Mouse (Mus musculus): ENCODE results near the gene Tprn. TPM values are rescaled to one million over a fixed set of nuclear protein-coding genes. Genes with fewer than 3 reads are reported as not detected.

Tprn gene
- polyA plus RNA-seq, 1 experiment = 12.3 TPM

GRCm38 (mm10) chr2:25233421-25233820 lies 29.0 kb upstream of the Tprn start:
- no peak overlapping the region for H3K4me3 ChIP-seq (ENCODE audit: low read depth, low read length)
- no peaks in the 10 kb centered on the region for H3K27me3 ChIP-seq (ENCODE audit: control insufficient read depth, insufficient read depth, low read length, poor library complexity, severe bottlenecking)
- no peak for TF ChIP-seq EP300 (IDR thresholded peaks at IDR 0.05; ENCODE audit: insufficient read depth, low read depth, low read length)
- no peak for TF ChIP-seq CTCF (IDR thresholded peaks at IDR 0.05; ENCODE audit: low read depth, low read length)
- no peak for TF ChIP-seq POLR2A (IDR thresholded peaks at IDR 0.05; ENCODE audit: insufficient read depth, low read length)

GRCm38 (mm10) chr2:25234050-25234449 lies 28.4 kb upstream of the Tprn start, which contains the start of gene Slc34a3:
Slc34a3 (minus strand) TSS chr2:25234364.
- TF ChIP-seq CTCF (IDR thresholded peaks at IDR 0.05; ENCODE audit: low read depth, low read length) (no peak), EP300 (IDR thresholded peaks at IDR 0.05; ENCODE audit: insufficient read depth, low read depth, low read length) (no peak), POLR2A (IDR thresholded peaks at IDR 0.05; ENCODE audit: insufficient read depth, low read length) (no peak)
- H3K4me1 ChIP-seq (ENCODE audit: control insufficient read depth, insufficient read depth, low read length) = peaks cover 15% of the 10 kb centered on the region
- no peak within 1 kb of the TSS for H3K4me3 ChIP-seq (ENCODE audit: low read depth, low read length)
- no peak within 1 kb of the TSS for H3K27ac ChIP-seq (ENCODE audit: insufficient read depth, low read length)
- H3K36me3 ChIP-seq (ENCODE audit: control insufficient read depth, insufficient read depth, low read length, poor library complexity, severe bottlenecking) = no peaks in the 10 kb centered on the region
- H3K9me3 ChIP-seq (replicated peaks; ENCODE audit: control insufficient read depth, insufficient read depth, low read length, poor library complexity, severe bottlenecking) = no peaks in the 10 kb centered on the region
- H3K27me3 ChIP-seq (ENCODE audit: control insufficient read depth, insufficient read depth, low read length, poor library complexity, severe bottlenecking) = no peaks in the 10 kb centered on the region
- no peak within 1 kb of the TSS for H3K9ac ChIP-seq (ENCODE audit: low read depth, poor library complexity, severe bottlenecking)

More at GRCm38 (mm10) chr2:25233421-25233820, 29.0 kb upstream of the Tprn start:
- H3K9me3 ChIP-seq (replicated peaks; ENCODE audit: control insufficient read depth, insufficient read depth, low read length, poor library complexity, severe bottlenecking) = no peaks in the 10 kb centered on the region
- H3K4me1 ChIP-seq (ENCODE audit: control insufficient read depth, insufficient read depth, low read length) = peaks cover 15% of the 10 kb centered on the region
- H3K36me3 ChIP-seq (ENCODE audit: control insufficient read depth, insufficient read depth, low read length, poor library complexity, severe bottlenecking) = no peaks in the 10 kb centered on the region
- no peak overlapping the region for H3K9ac ChIP-seq (ENCODE audit: low read depth, poor library complexity, severe bottlenecking)
- no peak overlapping the region for H3K27ac ChIP-seq (ENCODE audit: insufficient read depth, low read length)

GRCm38 (mm10) chr2:25234551-25235220 lies 27.7 kb upstream of the Tprn start:
- Histone ChIP-seq H3K4me3 (ENCODE audit: low read depth, low read length) (no peak overlapping the region), H3K9me3 (replicated peaks; ENCODE audit: control insufficient read depth, insufficient read depth, low read length, poor library complexity, severe bottlenecking) (no peaks in the 10 kb centered on the region), H3K36me3 (ENCODE audit: control insufficient read depth, insufficient read depth, low read length, poor library complexity, severe bottlenecking) (no peaks in the 10 kb centered on the region), H3K27ac (ENCODE audit: insufficient read depth, low read length) (no peak overlapping the region), H3K4me1 (ENCODE audit: control insufficient read depth, insufficient read depth, low read length) (peaks cover 15% of the 10 kb centered on the region), H3K27me3 (ENCODE audit: control insufficient read depth, insufficient read depth, low read length, poor library complexity, severe bottlenecking) (no peaks in the 10 kb centered on the region), H3K9ac (ENCODE audit: low read depth, poor library complexity, severe bottlenecking) (no peak overlapping the region)
- TF ChIP-seq POLR2A (IDR thresholded peaks at IDR 0.05; ENCODE audit: insufficient read depth, low read length) (no peak), EP300 (IDR thresholded peaks at IDR 0.05; ENCODE audit: insufficient read depth, low read depth, low read length) (no peak), CTCF (IDR thresholded peaks at IDR 0.05; ENCODE audit: low read depth, low read length) (no peak)

- no peaks in the 10 kb centered on the region for H3K36me3 ChIP-seq (ENCODE audit: control insufficient read depth, insufficient read depth, low read length, poor library complexity, severe bottlenecking)
Measured at GRCm38 (mm10) chr2:25236614-25237013, 25.8 kb upstream of the Tprn start, which contains the start of gene Rnf224. Rnf224 (minus strand) TSS chr2:25236787.

GRCm38 (mm10) chr2:25237522-25237921 lies 24.9 kb upstream of the Tprn start:
- Histone ChIP-seq H3K27ac (ENCODE audit: insufficient read depth, low read length) (no peak overlapping the region), H3K36me3 (ENCODE audit: control insufficient read depth, insufficient read depth, low read length, poor library complexity, severe bottlenecking) (no peaks in the 10 kb centered on the region), H3K4me1 (ENCODE audit: control insufficient read depth, insufficient read depth, low read length) (peaks cover 20% of the 10 kb centered on the region), H3K9ac (ENCODE audit: low read depth, poor library complexity, severe bottlenecking) (no peak overlapping the region), H3K9me3 (replicated peaks; ENCODE audit: control insufficient read depth, insufficient read depth, low read length, poor library complexity, severe bottlenecking) (no peaks in the 10 kb centered on the region), H3K27me3 (ENCODE audit: control insufficient read depth, insufficient read depth, low read length, poor library complexity, severe bottlenecking) (no peaks in the 10 kb centered on the region), H3K4me3 (ENCODE audit: low read depth, low read length) (no peak overlapping the region)
- TF ChIP-seq EP300 (IDR thresholded peaks at IDR 0.05; ENCODE audit: insufficient read depth, low read depth, low read length) (no peak), POLR2A (IDR thresholded peaks at IDR 0.05; ENCODE audit: insufficient read depth, low read length) (no peak), CTCF (IDR thresholded peaks at IDR 0.05; ENCODE audit: low read depth, low read length) (no peak)

More at GRCm38 (mm10) chr2:25236614-25237013, 25.8 kb upstream of the Tprn start, which contains the start of gene Rnf224:
- no peak within 1 kb of the TSS for H3K27ac ChIP-seq (ENCODE audit: insufficient read depth, low read length)
- H3K27me3 ChIP-seq (ENCODE audit: control insufficient read depth, insufficient read depth, low read length, poor library complexity, severe bottlenecking) = no peaks in the 10 kb centered on the region
- no peaks in the 10 kb centered on the region for H3K9me3 ChIP-seq (replicated peaks; ENCODE audit: control insufficient read depth, insufficient read depth, low read length, poor library complexity, severe bottlenecking)
- H3K4me3 ChIP-seq (ENCODE audit: low read depth, low read length) = no peak within 1 kb of the TSS
- TF ChIP-seq CTCF (IDR thresholded peaks at IDR 0.05; ENCODE audit: low read depth, low read length) (no peak), POLR2A (IDR thresholded peaks at IDR 0.05; ENCODE audit: insufficient read depth, low read length) (no peak), EP300 (IDR thresholded peaks at IDR 0.05; ENCODE audit: insufficient read depth, low read depth, low read length) (peak; percentile 59; the same call in 1 of the 2 replicates)
- no peak within 1 kb of the TSS for H3K9ac ChIP-seq (ENCODE audit: low read depth, poor library complexity, severe bottlenecking)
- H3K4me1 ChIP-seq (ENCODE audit: control insufficient read depth, insufficient read depth, low read length) = peaks cover 20% of the 10 kb centered on the region

- no peaks in the 10 kb centered on the region for H3K36me3 ChIP-seq (ENCODE audit: control insufficient read depth, insufficient read depth, low read length, poor library complexity, severe bottlenecking)
- no peaks in the 10 kb centered on the region for H3K27me3 ChIP-seq (ENCODE audit: control insufficient read depth, insufficient read depth, low read length, poor library complexity, severe bottlenecking)
- H3K9me3 ChIP-seq (replicated peaks; ENCODE audit: control insufficient read depth, insufficient read depth, low read length, poor library complexity, severe bottlenecking) = no peaks in the 10 kb centered on the region
- peaks cover 20% of the 10 kb centered on the region for H3K4me1 ChIP-seq (ENCODE audit: control insufficient read depth, insufficient read depth, low read length)
- H3K27ac ChIP-seq (ENCODE audit: insufficient read depth, low read length) = no peak overlapping the region
- H3K9ac ChIP-seq (ENCODE audit: low read depth, poor library complexity, severe bottlenecking) = no peak overlapping the region
- TF ChIP-seq CTCF (IDR thresholded peaks at IDR 0.05; ENCODE audit: low read depth, low read length) (no peak), EP300 (IDR thresholded peaks at IDR 0.05; ENCODE audit: insufficient read depth, low read depth, low read length) (no peak), POLR2A (IDR thresholded peaks at IDR 0.05; ENCODE audit: insufficient read depth, low read length) (no peak)
- H3K4me3 ChIP-seq (ENCODE audit: low read depth, low read length) = no peak overlapping the region
Measured at GRCm38 (mm10) chr2:25238106-25238505, 24.3 kb upstream of the Tprn start.

All from ES-Bruce4 (cell line).